Mouse (Mus musculus): ENCODE measurements around the gene Pdia4. TPM values are rescaled to one million over a fixed set of nuclear protein-coding genes. Genes with fewer than 3 reads are reported as not detected.

Pdia4 gene
- total and polyA plus RNA-seq, 3 experiments = 91.4 to 112 TPM; not detected in 1

DNA sequence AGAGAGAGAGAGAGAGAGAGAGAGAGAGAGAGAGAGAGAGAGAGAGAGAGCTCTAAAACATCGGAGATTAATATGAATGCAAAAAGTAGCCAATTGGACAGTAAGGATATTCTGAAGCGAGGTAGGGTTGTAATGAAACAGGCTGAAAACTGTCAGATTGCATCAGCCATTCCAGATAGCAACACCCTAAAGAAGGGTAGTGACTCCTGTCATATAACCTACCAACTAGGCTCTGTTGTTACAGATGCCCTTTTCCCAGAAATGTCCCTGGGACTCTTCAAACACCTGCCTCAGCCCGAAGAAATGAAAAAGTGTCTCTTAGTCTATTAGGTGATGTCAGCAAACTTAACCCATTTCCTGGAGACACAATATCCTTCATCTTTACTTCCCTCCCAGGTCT is 24.4 kb downstream of the Pdia4 start:
- TF ChIP-seq NELFE (IDR thresholded peaks at IDR 0.05; ENCODE audit: low read depth, low read length) (no peak), ZKSCAN1 (IDR thresholded peaks at IDR 0.05; ENCODE audit: low read depth, low read length) (no peak), SMC3 (IDR thresholded peaks at IDR 0.05; ENCODE audit: low read depth, low read length) (no peak), MYC (IDR thresholded peaks at IDR 0.05; ENCODE audit: low read depth, low read length) (no peak), POLR2A (IDR thresholded peaks at IDR 0.05; ENCODE audit: control insufficient read depth in 1 of 2, insufficient read depth in 1 of 2, low read depth in 1 of 2, low read length in 2 of 2, poor library complexity in 1 of 2) (no peak), CTCF (IDR thresholded peaks at IDR 0.05 in 2 of 3, conservative IDR thresholded peaks at IDR 0.05 in 1 of 3; ENCODE audit: control insufficient read depth in 1 of 3, insufficient read depth in 1 of 3, low read depth in 2 of 3, low read length in 3 of 3, poor library complexity in 1 of 3, severe bottlenecking in 1 of 3) (no peak), ELF1 (IDR thresholded peaks at IDR 0.05; ENCODE audit: low read depth, low read length) (no peak), ZNF384 (IDR thresholded peaks at IDR 0.05; ENCODE audit: low read depth, low read length) (no peak), MEF2A (IDR thresholded peaks at IDR 0.05; ENCODE audit: extremely low read depth, insufficient replicate concordance, low read depth, low read length, poor library complexity, severe bottlenecking) (no peak)
- peak overlapping the region; percentile 79 for H3K9ac ChIP-seq (ENCODE audit: control insufficient read depth, low read depth, low read length, poor library complexity, severe bottlenecking)
- peaks cover 3% of the 10 kb centered on the region; the same call in 1 of the 2 replicates for H3K79me2 ChIP-seq (ENCODE audit: control insufficient read depth, insufficient read depth, low read length, poor library complexity)
- peak; percentile 67 for DNase-seq (ENCODE audit: low read depth, low spot score)
- peak overlapping the region; percentile 55 to 68 for H3K4me3 ChIP-seq (ENCODE audit: control insufficient read depth in 1 of 2, insufficient read depth in 1 of 2, low read depth in 2 of 2, low read length in 2 of 2)
- no peaks in the 10 kb centered on the region for H3K27me3 ChIP-seq (ENCODE audit: control insufficient read depth in 1 of 2, insufficient read depth in 2 of 2, low read length in 2 of 2)
- H3K27ac ChIP-seq (ENCODE audit: control insufficient read depth, low read depth, low read length) = peak overlapping the region; percentile 86
- H3K4me1 ChIP-seq (ENCODE audit: control insufficient read depth in 1 of 2, insufficient read depth in 2 of 2, low read length in 2 of 2) = peaks cover 3 to 25% of the 10 kb centered on the region in 2 experiments
- H3K36me3 ChIP-seq (ENCODE audit: control insufficient read depth in 1 of 2, insufficient read depth in 2 of 2, low read length in 2 of 2) = peaks cover 0 to 36% of the 10 kb centered on the region in 2 experiments; a peak in 2 of 4 replicates
- no peaks in the 10 kb centered on the region for H3K9me3 ChIP-seq (replicated peaks; ENCODE audit: insufficient read depth, low read length)

DNA sequence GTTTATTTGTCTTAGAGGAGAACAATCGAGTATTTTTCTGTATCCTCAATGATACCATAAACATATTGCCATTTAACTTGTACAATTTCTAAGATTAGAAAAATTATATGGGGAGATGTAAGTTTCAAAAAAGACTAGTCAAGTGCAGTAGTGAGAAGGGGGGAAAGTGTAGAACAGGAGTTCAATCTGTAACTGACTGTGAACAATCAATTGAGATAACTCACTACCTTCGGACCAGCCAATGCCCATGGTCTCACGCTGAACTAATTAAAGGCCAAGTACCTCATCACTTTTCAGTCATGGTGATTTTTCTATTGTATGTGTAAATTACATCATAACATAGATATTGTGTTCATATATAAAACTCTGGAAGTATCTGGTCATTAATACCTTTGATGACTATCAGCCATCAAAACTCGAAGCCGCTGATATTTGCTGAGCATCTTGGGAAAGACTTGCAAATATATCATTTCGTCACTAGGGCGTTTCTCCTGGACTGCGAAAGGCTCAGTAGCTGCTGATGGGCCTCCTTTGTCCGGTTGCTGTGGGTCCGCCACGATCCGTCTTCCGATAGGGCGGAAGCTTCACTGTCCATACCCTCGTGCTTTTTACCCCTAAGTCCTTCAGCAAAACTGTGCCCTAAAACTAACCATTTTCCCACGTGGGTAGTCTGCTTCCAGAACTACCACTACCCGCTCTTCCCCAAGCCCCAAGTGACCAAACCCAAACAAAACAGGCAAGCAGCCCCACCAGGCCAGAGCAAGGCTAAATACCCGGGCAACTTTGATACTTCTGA is 25.1 kb downstream of the Pdia4 start:
- peaks cover 0 to 40% of the 10 kb centered on the region in 2 experiments; a peak in 2 of 4 replicates for H3K36me3 ChIP-seq (ENCODE audit: control insufficient read depth in 1 of 2, insufficient read depth in 2 of 2, low read length in 2 of 2)
- H3K27ac ChIP-seq (ENCODE audit: control insufficient read depth, low read depth, low read length) = peak overlapping the region; percentile 86
- H3K79me2 ChIP-seq (ENCODE audit: control insufficient read depth, insufficient read depth, low read length, poor library complexity) = peaks cover 3% of the 10 kb centered on the region; the same call in 1 of the 2 replicates
- no peaks in the 10 kb centered on the region for H3K9me3 ChIP-seq (replicated peaks; ENCODE audit: insufficient read depth, low read length)
- H3K4me1 ChIP-seq (ENCODE audit: control insufficient read depth in 1 of 2, insufficient read depth in 2 of 2, low read length in 2 of 2) = peaks cover 3 to 25% of the 10 kb centered on the region in 2 experiments
- no peaks in the 10 kb centered on the region for H3K27me3 ChIP-seq (ENCODE audit: control insufficient read depth in 1 of 2, insufficient read depth in 2 of 2, low read length in 2 of 2)
- peak overlapping the region; percentile 79 for H3K9ac ChIP-seq (ENCODE audit: control insufficient read depth, low read depth, low read length, poor library complexity, severe bottlenecking)
- TF ChIP-seq POLR2AphosphoS5 (IDR thresholded peaks at IDR 0.05; ENCODE audit: borderline replicate concordance, low read depth, low read length) (peak; percentile 99; the same call in 1 of the 2 replicates), POLR2A (IDR thresholded peaks at IDR 0.05; ENCODE audit: control insufficient read depth in 1 of 2, insufficient read depth in 1 of 2, low read depth in 1 of 2, low read length in 2 of 2, poor library complexity in 1 of 2) (peak; percentile 79 to 97), NRF1 (IDR thresholded peaks at IDR 0.05; ENCODE audit: insufficient read depth, low read depth, low read length, poor library complexity, severe bottlenecking) (no peak), TBP (IDR thresholded peaks at IDR 0.05; ENCODE audit: low read depth, low read length) (peak; percentile 100), GATA1 (IDR thresholded peaks at IDR 0.05; ENCODE audit: low read depth, low read length) (peak; percentile 71)
- H3K4me3 ChIP-seq (ENCODE audit: control insufficient read depth in 1 of 2, insufficient read depth in 1 of 2, low read depth in 2 of 2, low read length in 2 of 2) = peak overlapping the region; percentile 55 to 68
- peak; percentile 93 for DNase-seq (ENCODE audit: low read depth, low spot score)
